Mouse (Mus musculus) hindbrain, embryonic 16.5 days (tissue): ENCODE data around the gene Ubqln4. TPM values are rescaled to one million over a fixed set of nuclear protein-coding genes. Genes with fewer than 3 reads are reported as not detected.

Experiments
- ATAC-seq: fragments of 200-750 bp; cut with Nextera tagmentation; 2 replicates; pipeline ENCODE4 v1.8.0; 2017; ENCODE audit warnings: moderate TSS enrichment, moderate library complexity
- H3K27ac ChIP-seq: fragments of 300-500 bp; sonication (generic); 2 replicates; pipeline ENCODE4 v1.5.1; 2014; ENCODE audit warnings: low read depth, mild to moderate bottlenecking, control low read depth, low read length, moderate library complexity
- H3K27me3 ChIP-seq: fragments of 300-500 bp; sonication (generic); replicated peaks from 2 replicates; pipeline ENCODE4 v1.6.1; 2014; ENCODE audit warnings: low read length; ENCODE audit not compliant: control insufficient read depth, insufficient read depth
- H3K36me3 ChIP-seq: fragments of 300-500 bp; sonication (generic); 2 replicates; pipeline ENCODE4 v1.6.1; 2014; ENCODE audit warnings: mild to moderate bottlenecking, low read length, moderate library complexity, mixed read lengths; ENCODE audit not compliant: control insufficient read depth, insufficient read depth
- H3K4me1 ChIP-seq: fragments of 300-500 bp; sonication (generic); 2 replicates; pipeline ENCODE4 v1.6.1; 2014; ENCODE audit warnings: low read depth, low read length; ENCODE audit not compliant: control insufficient read depth, insufficient read depth
- H3K4me2 ChIP-seq: fragments of 300-500 bp; sonication (generic); 2 replicates; pipeline ENCODE4 v1.6.1; 2014; ENCODE audit warnings: mild to moderate bottlenecking, low read length, control low read depth, moderate library complexity
- H3K4me3 ChIP-seq: fragments of 300-500 bp; sonication (generic); 2 replicates; pipeline ENCODE4 v1.5.1; 2014; ENCODE audit warnings: mild to moderate bottlenecking, low read length, control low read depth, moderate library complexity
- H3K9ac ChIP-seq: fragments of 300-500 bp; sonication (generic); 2 replicates; pipeline ENCODE4 v1.6.1; 2014; ENCODE audit warnings: low read depth, mild to moderate bottlenecking, control low read depth, low read length, moderate library complexity
- H3K9me3 ChIP-seq: fragments of 300-500 bp; sonication (generic); 2 replicates; pipeline ENCODE4 v1.6.1; 2014; ENCODE audit warnings: mild to moderate bottlenecking, low read length, moderate library complexity; ENCODE audit not compliant: control insufficient read depth
- WGBS: fragments of 180-500 bp; shearing (Covaris S2); extraction: QIAGEN DNeasy Blood & Tissue Kit; methylation state at CpG from one replicate; pipeline ENCODE4 v1.1.7; 2014; 5-methylcytosine and 5-hydroxymethylcytosine counted together
- polyA plus RNA-seq: library from polyadenylated mRNA; unstranded; fragments of >200 nt; fragmentation: Nextera tagmentation; extraction: Ambion mirVana; gene quantifications from 2 replicates; pipeline ENCODE4 v1.2.1, GENCODE M21; 2015

Gene Ubqln4
- polyA plus RNA-seq, 1 experiment from 2014 or later = 40.1 TPM

DNA sequence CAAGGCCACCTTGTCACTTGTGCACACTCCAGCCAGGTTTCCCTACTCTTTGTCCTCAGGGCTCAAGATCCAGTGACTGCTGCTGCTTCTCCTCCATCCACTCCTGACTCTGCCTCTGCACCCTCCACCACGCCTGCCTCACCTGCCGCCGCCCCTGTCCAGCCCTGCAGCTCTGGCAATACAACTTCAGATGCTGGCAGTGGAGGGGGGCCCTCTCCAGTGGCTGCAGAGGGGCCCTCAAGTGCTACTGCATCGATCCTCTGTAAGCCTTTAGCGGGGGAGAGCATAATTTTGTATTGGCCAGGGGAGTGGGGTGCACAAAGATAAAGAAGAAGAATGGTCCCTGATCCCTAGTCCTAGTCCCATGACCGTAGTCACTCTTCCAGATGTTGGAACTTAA, 2.2 kb downstream of the Ubqln4 start:
- ATAC-seq = no peak
- Histone ChIP-seq H3K4me2 (no peak overlapping the region), H3K36me3 (peaks cover 23% of the 10 kb centered on the region)

GRCm38 (mm10) chr3:88556616-88557015, 3.1 kb downstream of the Ubqln4 start:
- no peak overlapping the region for H3K4me3 ChIP-seq
- no peak overlapping the region for H3K27ac ChIP-seq
- no peak overlapping the region for H3K9ac ChIP-seq
- H3K9me3 ChIP-seq = no peaks in the 10 kb centered on the region
- no peaks in the 10 kb centered on the region for H3K27me3 ChIP-seq
- ATAC-seq = no peak
- WGBS = 98% methylated on average over 8 of the region's 8 CpGs
- H3K4me2 ChIP-seq = no peak overlapping the region
- peaks cover 26% of the 10 kb centered on the region for H3K36me3 ChIP-seq
- H3K4me1 ChIP-seq = peaks cover 19% of the 10 kb centered on the region

More for the DNA sequence above, 2.2 kb downstream of the Ubqln4 start:
- H3K4me1 ChIP-seq = peaks cover 20% of the 10 kb centered on the region
- H3K9ac ChIP-seq = no peak overlapping the region
- no peak overlapping the region for H3K27ac ChIP-seq
- 97% methylated on average over 6 of the region's 6 CpGs for WGBS
- H3K4me3 ChIP-seq = no peak overlapping the region
- no peaks in the 10 kb centered on the region for H3K27me3 ChIP-seq
- no peaks in the 10 kb centered on the region for H3K9me3 ChIP-seq

DNA sequence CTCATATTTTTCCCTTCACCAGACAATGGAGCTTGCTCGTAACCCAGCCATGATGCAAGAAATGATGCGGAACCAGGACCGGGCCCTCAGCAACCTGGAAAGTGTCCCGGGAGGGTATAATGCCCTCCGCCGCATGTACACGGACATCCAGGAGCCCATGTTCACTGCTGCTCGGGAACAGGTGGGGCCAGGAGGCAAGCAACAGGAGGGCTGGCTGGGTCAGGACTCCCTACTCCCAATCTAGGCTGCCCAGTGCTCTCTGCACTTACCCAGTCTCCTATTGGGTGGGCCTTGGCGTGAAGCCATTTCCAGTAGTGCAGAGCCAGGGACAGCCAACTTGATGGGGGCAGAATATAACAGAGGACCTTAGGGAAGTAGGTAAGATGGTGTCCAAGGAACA, 6.0 kb downstream of the Ubqln4 start:
- Histone ChIP-seq H3K27me3 (no peaks in the 10 kb centered on the region), H3K27ac (no peak overlapping the region), H3K9ac (no peak overlapping the region), H3K4me2 (no peak overlapping the region), H3K9me3 (no peaks in the 10 kb centered on the region), H3K4me1 (peaks cover 9% of the 10 kb centered on the region), H3K36me3 (peaks cover 34% of the 10 kb centered on the region), H3K4me3 (no peak overlapping the region)
- ATAC-seq = no peak
- 89% methylated on average over 9 of the region's 9 CpGs for WGBS

GRCm38 (mm10) chr3:88561989-88562388, 8.4 kb downstream of the Ubqln4 start:
- H3K4me3 ChIP-seq = no peak overlapping the region
- H3K4me1 ChIP-seq = no peaks in the 10 kb centered on the region
- H3K27ac ChIP-seq = no peak overlapping the region
- no peaks in the 10 kb centered on the region for H3K9me3 ChIP-seq
- WGBS = 49% methylated on average over 4 of the region's 4 CpGs
- ATAC-seq = 0 out of 2 replicates have a peak, but pooled peaks have one; percentile 12
- H3K4me2 ChIP-seq = no peak overlapping the region
- H3K9ac ChIP-seq = no peak overlapping the region
- peaks cover 42% of the 10 kb centered on the region for H3K36me3 ChIP-seq
- no peaks in the 10 kb centered on the region for H3K27me3 ChIP-seq

DNA sequence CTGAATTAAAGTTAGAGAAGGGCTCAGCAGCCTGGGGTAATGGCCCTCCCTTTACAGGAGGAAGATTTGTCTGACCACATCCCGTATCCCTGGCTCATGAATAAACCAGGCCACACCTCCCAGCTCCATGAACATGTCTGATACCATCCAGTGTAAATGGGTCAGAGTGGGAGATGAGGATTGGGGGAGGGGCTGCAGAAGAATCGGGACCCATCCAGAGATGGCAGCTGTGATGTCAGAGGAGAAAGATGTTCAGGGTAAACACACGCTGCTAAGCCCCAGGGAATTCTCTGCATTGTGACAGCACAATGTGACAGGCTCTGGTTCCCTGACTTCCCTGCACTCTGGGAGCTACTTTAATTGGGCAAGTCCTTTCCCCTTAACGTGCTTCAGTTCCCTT, 9.9 kb downstream of the Ubqln4 start:
- Histone ChIP-seq H3K4me3 (no peak overlapping the region), H3K4me2 (no peak overlapping the region), H3K4me1 (no peaks in the 10 kb centered on the region), H3K27ac (no peak overlapping the region), H3K36me3 (peaks cover 45% of the 10 kb centered on the region), H3K9me3 (no peaks in the 10 kb centered on the region), H3K9ac (no peak overlapping the region), H3K27me3 (no peaks in the 10 kb centered on the region)
- WGBS = 54% methylated on average over 4 of the region's 4 CpGs
- 0 out of 2 replicates have a peak, but pooled peaks have one; percentile 48 for ATAC-seq

- H3K36me3 ChIP-seq = peaks cover 47% of the 10 kb centered on the region
- H3K4me2 ChIP-seq = no peak overlapping the region
- H3K9ac ChIP-seq = no peak overlapping the region
- H3K27ac ChIP-seq = no peak overlapping the region
- no peak overlapping the region for H3K4me3 ChIP-seq
- no peaks in the 10 kb centered on the region for H3K4me1 ChIP-seq
- no peaks in the 10 kb centered on the region for H3K27me3 ChIP-seq
- ATAC-seq = no peak
- H3K9me3 ChIP-seq = no peaks in the 10 kb centered on the region
- WGBS = 80% methylated on average over 7 of the region's 7 CpGs
These were observed 10.4 kb downstream of the Ubqln4 start for GRCm38 (mm10) chr3:88563966-88564365.

DNA sequence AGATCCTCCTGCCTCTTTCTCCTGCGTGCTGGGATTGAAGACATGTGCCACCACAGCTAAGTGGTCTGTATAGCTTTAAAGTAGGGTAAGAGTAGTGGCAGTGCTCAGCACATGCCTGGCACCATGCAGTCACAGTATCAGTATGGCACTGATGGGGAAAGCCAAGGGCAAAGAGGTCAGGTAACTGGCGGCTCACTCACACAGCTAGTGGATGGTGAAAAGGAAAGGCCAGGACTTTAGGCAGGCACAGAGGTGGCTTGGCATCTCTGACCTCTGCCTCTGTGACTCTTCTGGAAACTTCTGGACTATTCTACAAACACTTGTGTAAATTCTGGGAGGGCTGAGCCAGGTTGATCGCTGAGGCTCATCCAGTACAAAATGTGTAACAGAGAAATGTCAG, 12.6 kb downstream of the Ubqln4 start:
- 89% methylated on average over 3 of the region's 3 CpGs for WGBS
- Histone ChIP-seq H3K4me2 (no peak overlapping the region), H3K9me3 (no peaks in the 10 kb centered on the region), H3K4me1 (no peaks in the 10 kb centered on the region), H3K4me3 (no peak overlapping the region), H3K36me3 (peaks cover 44% of the 10 kb centered on the region), H3K27ac (no peak overlapping the region), H3K9ac (no peak overlapping the region), H3K27me3 (no peaks in the 10 kb centered on the region)
- no peak for ATAC-seq

- ATAC-seq = no peak
- Histone ChIP-seq H3K9ac (no peak overlapping the region), H3K4me1 (no peaks in the 10 kb centered on the region), H3K27me3 (no peaks in the 10 kb centered on the region), H3K36me3 (peaks cover 41% of the 10 kb centered on the region), H3K4me2 (no peak overlapping the region), H3K27ac (no peak overlapping the region), H3K4me3 (no peak overlapping the region), H3K9me3 (no peaks in the 10 kb centered on the region)
- 88% methylated on average over 4 of the region's 4 CpGs for WGBS
These were observed 13.0 kb downstream of the Ubqln4 start for GRCm38 (mm10) chr3:88566536-88567061.

GRCm38 (mm10) chr3:88567892-88568291, 14.3 kb downstream of the Ubqln4 start:
- H3K4me3 ChIP-seq = no peak overlapping the region
- H3K4me1 ChIP-seq = no peaks in the 10 kb centered on the region
- WGBS = 87% methylated on average over 6 of the region's 6 CpGs
- no peaks in the 10 kb centered on the region for H3K9me3 ChIP-seq
- ATAC-seq = no peak
- H3K9ac ChIP-seq = no peak overlapping the region
- no peaks in the 10 kb centered on the region for H3K27me3 ChIP-seq
- H3K27ac ChIP-seq = no peak overlapping the region
- peaks cover 40% of the 10 kb centered on the region for H3K36me3 ChIP-seq
- H3K4me2 ChIP-seq = no peak overlapping the region

GRCm38 (mm10) chr3:88568615-88569014, 15.1 kb downstream of the Ubqln4 start:
- no peak for ATAC-seq
- Histone ChIP-seq H3K36me3 (peaks cover 38% of the 10 kb centered on the region), H3K4me1 (no peaks in the 10 kb centered on the region), H3K27me3 (no peaks in the 10 kb centered on the region), H3K9ac (no peak overlapping the region), H3K4me3 (no peak overlapping the region), H3K9me3 (no peaks in the 10 kb centered on the region), H3K27ac (no peak overlapping the region), H3K4me2 (no peak overlapping the region)
- WGBS = 98% methylated on average over 2 of the region's 2 CpGs
